Mouse (Mus musculus) heart, embryonic 12.5 days (tissue): ENCODE results near the gene Dlgap4. TPM values are rescaled to one million over a fixed set of nuclear protein-coding genes. Genes with fewer than 3 reads are reported as not detected.

Experiments
- ATAC-seq: fragments of 200-750 bp; cut with Nextera tagmentation; 2 replicates; pipeline ENCODE4 v1.8.0; 2017; ENCODE audit warnings: moderate TSS enrichment, moderate library complexity; ENCODE audit not compliant: insufficient number of reproducible peaks, low FRiP score
- H3K27ac ChIP-seq: fragments of 300-500 bp; sonication (generic); 2 replicates; pipeline ENCODE4 v1.5.1; 2016; ENCODE audit warnings: mild to moderate bottlenecking, moderate library complexity; ENCODE audit not compliant: poor library complexity, severe bottlenecking
- H3K27me3 ChIP-seq: fragments of 300-500 bp; sonication (generic); replicated peaks from 2 replicates; pipeline ENCODE4 v1.6.1; 2016; ENCODE audit warnings: mild to moderate bottlenecking, moderate library complexity
- H3K36me3 ChIP-seq: fragments of 300-500 bp; sonication (generic); 2 replicates; pipeline ENCODE4 v1.6.1; 2016; ENCODE audit warnings: mild to moderate bottlenecking, moderate library complexity
- H3K4me1 ChIP-seq: fragments of 300-500 bp; sonication (generic); replicated peaks from 2 replicates; pipeline ENCODE4 v1.6.1; 2016; ENCODE audit warnings: mild to moderate bottlenecking
- H3K4me2 ChIP-seq: fragments of 300-500 bp; sonication (generic); 2 replicates; pipeline ENCODE4 v1.6.1; 2016; ENCODE audit warnings: mild to moderate bottlenecking, moderate library complexity
- H3K4me3 ChIP-seq: fragments of 300-500 bp; sonication (generic); 2 replicates; pipeline ENCODE4 v1.5.1; 2016; ENCODE audit warnings: mild to moderate bottlenecking
- H3K9ac ChIP-seq: fragments of 300-500 bp; sonication (generic); 2 replicates; pipeline ENCODE4 v1.6.1; 2016; ENCODE audit warnings: mild to moderate bottlenecking, moderate library complexity
- H3K9me3 ChIP-seq: fragments of 300-500 bp; sonication (generic); replicated peaks from 2 replicates; pipeline ENCODE4 v1.6.1; 2016; ENCODE audit warnings: mild to moderate bottlenecking, moderate library complexity
- WGBS: fragments of 180-500 bp; shearing (Covaris S2); methylation state at CpG from one replicate; pipeline ENCODE4 v1.1.7; 2016; 5-methylcytosine and 5-hydroxymethylcytosine counted together
- polyA plus RNA-seq: library from polyadenylated mRNA; unstranded; fragments of >200 nt; fragmentation: Nextera tagmentation; extraction: Ambion mirVana; gene quantifications from 2 replicates; pipeline ENCODE4 v1.2.1, GENCODE M21; 2016

Gene Dlgap4
- polyA plus RNA-seq, 1 experiment from 2014 or later, result 72.1 TPM

GRCm38 (mm10) chr2:156803698-156804372 is 190.3 kb downstream of the Dlgap4 start:
- Histone ChIP-seq H3K9ac (no peak overlapping the region), H3K36me3 (no peaks in the 10 kb centered on the region), H3K4me1 (no peaks in the 10 kb centered on the region), H3K4me2 (no peak overlapping the region), H3K27ac (no peak overlapping the region), H3K4me3 (no peak overlapping the region), H3K9me3 (no peaks in the 10 kb centered on the region), H3K27me3 (no peaks in the 10 kb centered on the region)
- no peak for ATAC-seq
- WGBS, result 63% methylated on average over 4 of the region's 4 CpGs

DNA sequence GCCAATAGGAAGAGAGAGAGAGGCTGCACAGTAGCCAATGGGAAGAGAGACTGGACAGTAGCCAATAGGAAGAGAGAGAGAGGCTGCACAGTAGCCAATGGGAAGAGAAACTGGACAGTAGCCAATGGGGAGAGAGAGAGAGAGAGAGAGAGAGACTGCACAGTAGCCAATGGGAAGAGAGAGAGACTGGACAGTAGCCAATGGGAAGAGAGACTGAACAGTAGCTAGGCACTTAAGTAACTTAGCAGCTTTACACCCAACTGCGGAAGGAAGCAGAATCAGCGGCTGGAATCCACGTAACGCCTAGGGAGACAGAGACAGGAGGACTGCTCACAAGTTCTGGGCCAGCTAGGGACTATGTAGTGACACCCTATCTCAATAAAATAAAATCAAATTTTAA is 191.1 kb downstream of the Dlgap4 start:
- WGBS, result 95% methylated on average over 4 of the region's 4 CpGs
- ATAC-seq, result no peak
- no peak overlapping the region for H3K27ac ChIP-seq

DNA sequence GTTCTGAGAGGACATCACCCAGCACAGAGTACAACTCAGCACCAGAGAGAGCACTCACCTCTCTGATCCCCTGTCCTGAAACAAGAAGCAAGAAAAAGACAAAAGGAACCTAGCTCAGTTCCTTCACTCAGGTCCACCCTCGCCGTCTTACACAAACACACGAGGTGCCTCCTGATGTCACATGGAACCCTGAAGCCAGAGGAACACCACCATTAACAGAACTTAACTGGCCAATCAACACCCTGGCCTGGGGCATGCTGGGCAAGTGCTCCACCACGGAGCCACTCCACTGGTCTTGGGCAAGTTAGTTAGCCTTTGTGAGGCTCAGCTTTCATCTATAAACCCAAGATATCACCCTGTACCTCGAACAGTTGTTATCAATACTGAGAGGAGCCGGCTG is 193.4 kb downstream of the Dlgap4 start:
- H3K9ac ChIP-seq, result no peak overlapping the region
- H3K9me3 ChIP-seq, result no peaks in the 10 kb centered on the region
- no peak overlapping the region for H3K4me2 ChIP-seq
- no peak overlapping the region for H3K27ac ChIP-seq
- H3K4me3 ChIP-seq, result no peak overlapping the region
- no peaks in the 10 kb centered on the region for H3K4me1 ChIP-seq
- WGBS, result 67% methylated on average over 6 of the region's 6 CpGs
- no peak for ATAC-seq
- no peaks in the 10 kb centered on the region for H3K27me3 ChIP-seq
- H3K36me3 ChIP-seq, result no peaks in the 10 kb centered on the region

More for the DNA sequence above, 191.1 kb downstream of the Dlgap4 start:
- Histone ChIP-seq H3K4me1 (no peaks in the 10 kb centered on the region), H3K9ac (no peak overlapping the region), H3K4me3 (no peak overlapping the region), H3K4me2 (no peak overlapping the region), H3K9me3 (no peaks in the 10 kb centered on the region), H3K36me3 (no peaks in the 10 kb centered on the region), H3K27me3 (no peaks in the 10 kb centered on the region)

DNA sequence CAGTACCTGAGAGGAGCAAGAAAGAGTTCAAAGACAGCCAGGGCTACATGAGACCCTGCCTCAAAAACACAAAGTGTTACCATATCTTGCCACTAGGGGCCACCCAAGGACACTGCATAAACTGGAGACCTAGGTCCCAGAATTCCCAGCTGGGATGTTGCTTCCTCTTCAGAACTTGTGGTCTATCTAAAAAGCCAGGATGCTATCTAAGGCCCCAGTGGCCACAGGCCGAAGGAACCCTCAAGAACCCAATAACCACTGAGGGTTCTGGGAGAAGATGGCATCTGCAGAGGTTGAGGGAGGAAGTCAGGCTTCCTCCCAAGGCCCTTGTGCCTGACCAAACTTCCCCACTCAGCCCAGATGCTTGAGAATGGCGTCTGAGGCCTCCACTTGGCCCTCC is 196.1 kb downstream of the Dlgap4 start:
- H3K27ac ChIP-seq, result no peak overlapping the region
- no peaks in the 10 kb centered on the region for H3K27me3 ChIP-seq
- H3K4me1 ChIP-seq, result 0 out of 2 replicates have a peak, but pooled peaks cover 5% of the 10 kb centered on the region
- H3K36me3 ChIP-seq, result no peaks in the 10 kb centered on the region
- no peaks in the 10 kb centered on the region for H3K9me3 ChIP-seq
- no peak for ATAC-seq
- no peak overlapping the region for H3K9ac ChIP-seq
- H3K4me2 ChIP-seq, result no peak overlapping the region
- H3K4me3 ChIP-seq, result no peak overlapping the region
- 40% methylated on average over 2 of the region's 2 CpGs for WGBS

GRCm38 (mm10) chr2:156810716-156811115 is 197.2 kb downstream of the Dlgap4 start:
- 97% methylated on average over 10 of the region's 10 CpGs for WGBS
- ATAC-seq, result no peak
- H3K9ac ChIP-seq, result no peak overlapping the region

DNA sequence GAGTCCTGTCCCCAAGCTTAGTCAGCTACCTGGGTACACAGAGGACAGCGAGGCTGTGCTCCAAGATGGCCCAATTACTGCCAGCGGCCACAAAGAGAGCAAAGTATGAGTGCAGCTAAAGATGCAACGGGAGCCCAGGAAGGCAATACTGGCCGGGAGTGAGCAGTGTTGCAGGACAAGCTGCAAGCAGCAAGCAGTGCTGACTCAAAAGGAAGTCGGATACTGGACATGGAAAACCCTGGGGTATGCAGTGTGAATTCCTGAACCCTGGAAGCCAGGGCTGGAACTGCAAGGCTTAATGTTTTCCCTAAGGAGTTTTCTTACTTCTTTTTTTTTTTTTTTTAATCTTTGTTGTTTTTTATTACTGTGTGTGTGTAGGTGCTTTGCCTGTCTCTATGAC is 198.1 kb downstream of the Dlgap4 start:
- WGBS, result 63% methylated on average over 5 of the region's 5 CpGs
- no peaks in the 10 kb centered on the region for H3K27me3 ChIP-seq
- H3K4me1 ChIP-seq, result peaks cover 8% of the 10 kb centered on the region; the same call in 1 of the 2 replicates
- H3K36me3 ChIP-seq, result no peaks in the 10 kb centered on the region
- H3K27ac ChIP-seq, result no peak overlapping the region
- no peak overlapping the region for H3K9ac ChIP-seq
- H3K4me3 ChIP-seq, result no peak overlapping the region
- no peak overlapping the region for H3K4me2 ChIP-seq
- H3K9me3 ChIP-seq, result no peaks in the 10 kb centered on the region
- ATAC-seq, result no peak

More at GRCm38 (mm10) chr2:156810716-156811115, 197.2 kb downstream of the Dlgap4 start:
- Histone ChIP-seq H3K4me1 (peaks cover 8% of the 10 kb centered on the region; the same call in 1 of the 2 replicates), H3K4me2 (no peak overlapping the region), H3K27ac (no peak overlapping the region), H3K4me3 (no peak overlapping the region), H3K27me3 (no peaks in the 10 kb centered on the region), H3K9me3 (no peaks in the 10 kb centered on the region), H3K36me3 (no peaks in the 10 kb centered on the region)

Other genes starting within 250 kb of the Dlgap4 start
- gene Epb41l1, start 192.8 kb upstream of the Dlgap4 start, polyA plus RNA-seq, result 1.2 and 1.4 TPM in 2 replicates
- 22.8 and 25.2 TPM in 2 replicates for gene Aar2, start 66.1 kb upstream of the Dlgap4 start, polyA plus RNA-seq
- 1,723 and 1,724 TPM in 2 replicates for gene Myl9, start 161.7 kb downstream of the Dlgap4 start, polyA plus RNA-seq
- 42.8 and 43.1 TPM in 2 replicates for gene Tgif2, start 226.3 kb downstream of the Dlgap4 start, polyA plus RNA-seq
- gene 4930518I15Rik, start 244.2 kb downstream of the Dlgap4 start, polyA plus RNA-seq, result 3.5 and 4.5 TPM in 2 replicates
- 193 and 203 TPM in 2 replicates for gene Rab5if, start 249.4 kb downstream of the Dlgap4 start, polyA plus RNA-seq